Mouse (Mus musculus) liver, adult 2 months (tissue): ENCODE measurements at regions not wholly inside any gene's neighbourhood (a gene's known extent, or its start where the extent isn't known, plus 50 kb on each side); places are given as distances from the start of the nearest gene placed in this dataset.

Experiments used
- CTCF ChIP-seq: fragments of 200-500 bp; IDR thresholded peaks from 2 replicates; pipeline ENCODE4 v1.5.1; 2011; ENCODE audit warnings: low read depth, low read length, control low read depth
- POLR2A ChIP-seq: fragments of 200-500 bp; IDR thresholded peaks from 2 replicates; pipeline ENCODE4 v1.6.1; 2011; ENCODE audit warnings: low read length, control low read depth; ENCODE audit not compliant: insufficient read depth; ENCODE audit errors: extremely low read depth

DNA sequence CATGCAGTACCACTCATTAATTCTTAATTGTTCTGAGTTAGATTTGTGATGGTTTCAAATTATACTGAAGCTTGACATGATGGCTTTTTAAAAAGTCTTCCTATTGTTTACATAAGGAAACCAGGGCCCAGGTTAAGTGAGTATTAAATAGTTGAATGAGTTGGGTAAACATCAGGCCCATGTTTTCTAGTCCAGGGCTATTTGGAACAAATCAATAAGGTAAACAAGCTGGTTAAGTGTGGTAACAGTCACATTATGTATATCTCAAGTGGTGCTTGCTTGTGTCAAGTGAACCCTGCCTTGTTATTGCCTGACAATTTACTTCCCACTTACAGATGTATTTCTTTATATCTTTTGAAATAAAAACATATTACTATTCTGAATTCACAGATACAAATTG, 144.7 kb upstream of the Ubash3b start:
- TF ChIP-seq POLR2A: no peak
- TF ChIP-seq CTCF: no peak
